Mouse (Mus musculus) skeletal muscle tissue, adult 2 months (tissue): ENCODE data around the gene Ubxn1.
"Not testable (repeated sequence)": the region's sequence is repeated elsewhere in the genome, so short reads cannot be mapped to it uniquely, and the experiment has no call there.

ENCODE experiments used
- DNase-seq: peaks from one replicate; pipeline ENCODE4 v3.0.0-alpha.2; 2012; ENCODE audit warnings: low read depth, low spot score

Gene Ubxn1

GRCm38 (mm10) chr19:8871267-8872186 lies at the start of gene Ubxn1:
Gene Ubxn1, plus strand, starts transcription at chr19:8871496.
- DNase-seq = peak; percentile 96

DNA sequence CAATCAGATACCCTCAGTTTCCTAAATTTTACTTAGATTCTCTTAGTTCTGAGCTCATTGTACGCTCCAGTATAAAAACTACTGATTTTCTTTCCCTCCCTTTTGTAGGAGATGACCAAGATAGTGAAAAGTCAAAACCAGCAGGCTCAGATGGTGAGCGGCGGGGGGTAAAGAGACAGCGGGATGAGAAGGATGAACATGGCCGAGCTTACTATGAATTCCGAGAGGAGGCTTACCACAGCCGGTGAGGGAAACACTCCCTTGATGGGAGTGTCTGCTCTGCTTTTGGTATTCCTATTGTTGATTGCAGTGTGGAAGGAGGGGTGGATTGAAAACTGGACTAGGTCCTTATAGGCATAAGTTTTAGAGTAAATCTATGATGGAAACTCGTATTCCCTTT lies 48.6 kb upstream of the Ubxn1 start:
- DNase-seq = no peak

- DNase-seq = no peak
These were observed 41.6 kb upstream of the Ubxn1 start, which contains the start of gene AC129217.1 for GRCm38 (mm10) chr19:8829660-8830059. Gene AC129217.1, plus strand, starts transcription at chr19:8829773.

GRCm38 (mm10) chr19:8830664-8831063 lies 40.6 kb upstream of the Ubxn1 start:
- no peak for DNase-seq

DNA sequence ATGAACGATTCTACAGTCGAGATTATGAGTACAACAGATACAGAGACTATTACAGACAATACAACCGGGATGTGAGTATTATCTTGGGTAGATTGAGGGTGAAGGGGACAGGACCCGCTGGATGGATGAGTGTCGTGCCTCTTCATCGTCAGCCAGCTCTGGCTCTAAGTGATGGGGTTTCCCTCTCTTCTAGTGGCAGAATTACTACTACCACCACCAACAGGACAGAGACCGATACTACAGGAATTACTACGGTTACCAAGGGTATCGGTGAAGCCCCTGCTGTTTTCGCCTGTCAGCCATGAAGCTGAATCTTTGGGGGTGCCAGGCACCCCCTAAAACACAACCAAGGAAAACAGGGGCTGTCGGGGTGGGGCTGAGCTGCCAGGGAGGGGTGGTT lies 40.0 kb upstream of the Ubxn1 start:
- DNase-seq = no peak

GRCm38 (mm10) chr19:8832971-8833370 lies 38.3 kb upstream of the Ubxn1 start:
- DNase-seq = no peak

- not testable (repeated sequence) for DNase-seq
These were observed 35.0 kb upstream of the Ubxn1 start for GRCm38 (mm10) chr19:8836327-8836726.

GRCm38 (mm10) chr19:8837251-8837791 lies 34.0 kb upstream of the Ubxn1 start, which contains the start of gene Bscl2:
Gene Bscl2, plus strand, starts transcription at chr19:8837467.
- DNase-seq = peak; percentile 70

GRCm38 (mm10) chr19:8838041-8838730 lies 33.1 kb upstream of the Ubxn1 start:
- DNase-seq = peak; percentile 41

- no peak for DNase-seq
These were observed 32.0 kb upstream of the Ubxn1 start, which contains the start of gene Gng3 for GRCm38 (mm10) chr19:8839103-8839907. Gene Gng3, minus strand, starts transcription at chr19:8839194.

DNA sequence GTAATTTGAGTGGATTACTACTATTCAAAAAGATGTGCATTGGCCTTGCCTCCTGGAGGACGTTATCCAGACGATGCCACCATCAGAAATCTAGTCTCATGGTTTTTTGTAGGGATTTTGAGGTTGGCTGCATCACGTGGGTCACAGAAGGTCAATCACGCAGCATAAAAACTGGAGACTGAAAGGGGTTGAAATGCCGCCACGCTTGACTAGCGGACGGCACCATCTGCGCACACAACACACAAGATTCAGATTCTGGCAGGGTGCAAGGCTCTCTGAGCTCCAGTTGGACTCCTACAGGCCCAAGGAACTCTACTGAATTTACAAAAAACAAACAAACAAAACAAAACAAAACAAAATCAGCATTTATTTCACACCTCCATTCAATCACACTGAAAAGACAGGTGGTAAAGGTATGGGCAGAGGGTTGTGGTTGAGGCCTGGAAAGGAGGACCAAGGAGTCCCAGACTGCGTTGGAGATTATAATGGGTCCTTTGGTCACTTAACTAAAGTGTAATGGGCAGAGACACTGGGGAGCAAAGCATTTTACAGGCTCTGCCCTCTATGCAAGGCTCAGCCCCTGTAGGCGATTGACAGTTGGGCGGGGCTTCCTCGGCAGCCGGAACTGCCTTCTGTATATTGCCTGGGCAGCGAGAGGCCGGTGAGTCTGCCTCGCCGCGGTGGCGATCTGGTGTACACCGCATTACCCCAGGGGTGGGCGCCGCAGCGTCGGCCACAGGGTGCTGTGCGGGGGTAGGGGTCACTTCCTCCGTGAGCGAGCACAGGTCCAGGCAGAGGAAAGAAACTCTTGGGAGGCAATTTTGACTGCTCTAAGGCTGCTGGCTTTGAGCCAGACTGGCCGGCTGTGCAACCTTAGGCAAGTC lies 31.1 kb upstream of the Ubxn1 start:
- DNase-seq = peak; percentile 54

GRCm38 (mm10) chr19:8841012-8841411 lies 30.3 kb upstream of the Ubxn1 start:
- no peak for DNase-seq

GRCm38 (mm10) chr19:8842961-8843360 lies 28.3 kb upstream of the Ubxn1 start:
- no peak for DNase-seq

- DNase-seq = peak; percentile 56
These were observed 26.7 kb upstream of the Ubxn1 start for GRCm38 (mm10) chr19:8844371-8845129.

DNA sequence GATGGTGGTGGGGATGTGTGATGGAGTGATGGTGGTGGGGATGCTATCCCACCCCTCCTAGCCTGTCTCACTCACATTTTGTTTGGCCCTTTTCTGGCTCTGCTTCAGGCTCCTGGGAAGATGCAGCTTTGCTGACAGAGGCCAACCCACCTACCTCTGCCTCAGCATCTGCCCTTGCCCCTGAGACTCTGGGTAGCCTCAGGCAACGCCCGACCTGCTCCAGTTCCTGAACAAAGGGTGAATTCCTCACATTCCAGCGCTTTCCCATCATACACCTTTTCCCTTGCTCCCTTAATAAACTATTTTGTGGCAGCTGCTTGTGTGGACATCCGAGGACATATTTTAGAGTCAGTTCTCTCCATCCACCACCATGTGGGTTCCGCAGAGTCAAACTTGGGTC lies 22.9 kb upstream of the Ubxn1 start:
- DNase-seq = no peak

DNA sequence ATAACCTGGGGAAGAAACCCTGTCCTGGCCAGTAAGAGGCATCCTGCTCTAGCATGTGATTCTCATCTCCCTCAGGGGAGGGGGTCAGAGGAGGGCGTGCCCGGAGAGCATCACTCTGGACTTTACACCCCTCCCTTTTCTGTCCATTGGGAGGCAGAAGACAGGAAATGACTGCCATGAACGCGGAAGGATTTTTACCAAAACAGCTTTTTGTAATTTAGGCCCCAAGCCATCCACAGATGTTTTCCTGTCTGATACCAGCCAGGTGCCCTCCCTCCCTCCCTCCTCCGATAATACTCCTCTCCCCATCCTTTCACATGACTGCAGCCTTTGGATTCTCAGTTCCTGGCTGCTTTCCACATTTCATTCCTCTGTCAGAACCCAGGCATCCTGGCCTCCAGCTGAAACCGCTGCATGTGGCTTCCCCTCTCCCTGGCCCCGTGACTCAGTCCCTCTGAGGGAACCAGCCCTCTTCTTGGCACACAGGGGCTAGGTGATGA lies 20.8 kb upstream of the Ubxn1 start, which contains the start of gene Lrrn4cl:
TSS of gene Lrrn4cl (plus strand) at position 367 of the 500 bp plus-strand sequence.
- DNase-seq = peak; percentile 89

- no peak for DNase-seq
These were observed 19.7 kb upstream of the Ubxn1 start for GRCm38 (mm10) chr19:8851639-8852038.

- peak; percentile 59 for DNase-seq
These were observed 18.9 kb upstream of the Ubxn1 start for GRCm38 (mm10) chr19:8852236-8852928.

- DNase-seq = no peak
These were observed 18.2 kb upstream of the Ubxn1 start for GRCm38 (mm10) chr19:8853117-8853516.
